Mouse (Mus musculus) embryonic fibroblast, embryonic 13.5 days (primary cell): ENCODE results near the gene Tbx15.

ENCODE experiments used
- CTCF ChIP-seq: IDR thresholded peaks from 2 replicates; pipeline ENCODE4 v1.5.1; 2011; ENCODE audit warnings: mild to moderate bottlenecking, control low read depth, low read length, moderate library complexity, borderline replicate concordance; ENCODE audit not compliant: insufficient read depth
- POLR2A ChIP-seq: IDR thresholded peaks from 2 replicates; pipeline ENCODE4 v1.6.1; 2011; ENCODE audit warnings: low read depth, mild to moderate bottlenecking, control low read depth, low read length, moderate library complexity

DNA sequence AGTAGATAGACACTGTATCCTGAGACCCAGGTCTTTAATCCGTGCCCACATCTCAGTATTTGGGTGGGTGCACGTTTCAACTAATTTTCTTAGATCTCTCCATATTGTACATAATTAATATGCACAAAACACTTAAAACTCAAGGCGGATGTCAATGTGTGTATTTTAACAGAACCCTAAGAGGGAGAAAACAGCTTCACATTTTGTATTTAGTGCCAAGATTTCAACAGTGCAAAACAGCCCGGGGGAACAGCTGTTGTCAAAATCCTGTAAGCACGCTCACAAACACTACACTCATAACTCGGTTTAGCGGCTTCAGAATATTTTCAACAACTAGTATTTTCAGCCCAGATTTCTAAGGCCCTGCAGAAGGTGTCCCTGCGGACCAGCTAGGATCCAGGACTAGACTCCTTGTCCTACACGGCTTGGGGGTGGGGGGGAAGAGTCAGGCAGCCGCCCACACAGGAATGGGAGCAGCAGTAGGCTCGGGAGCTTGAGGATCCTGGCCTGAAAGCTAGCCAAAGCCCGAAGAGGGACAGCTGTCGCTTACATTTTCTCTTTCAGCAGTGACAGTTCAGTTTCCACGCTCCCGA, 14.5 kb downstream of the Tbx15 start:
- TF ChIP-seq CTCF (no peak), POLR2A (no peak)
